Mouse (Mus musculus): ENCODE measurements around the gene Cntd1. TPM values are rescaled to one million over a fixed set of nuclear protein-coding genes. Genes with fewer than 3 reads are reported as not detected.
A peak's percentile ranks its signal among the peaks of the same experiment; 100 is the strongest.

Cntd1 gene
- total RNA-seq, 2 experiments from 2014 or later = 0.15 to 0.41 TPM

DNA sequence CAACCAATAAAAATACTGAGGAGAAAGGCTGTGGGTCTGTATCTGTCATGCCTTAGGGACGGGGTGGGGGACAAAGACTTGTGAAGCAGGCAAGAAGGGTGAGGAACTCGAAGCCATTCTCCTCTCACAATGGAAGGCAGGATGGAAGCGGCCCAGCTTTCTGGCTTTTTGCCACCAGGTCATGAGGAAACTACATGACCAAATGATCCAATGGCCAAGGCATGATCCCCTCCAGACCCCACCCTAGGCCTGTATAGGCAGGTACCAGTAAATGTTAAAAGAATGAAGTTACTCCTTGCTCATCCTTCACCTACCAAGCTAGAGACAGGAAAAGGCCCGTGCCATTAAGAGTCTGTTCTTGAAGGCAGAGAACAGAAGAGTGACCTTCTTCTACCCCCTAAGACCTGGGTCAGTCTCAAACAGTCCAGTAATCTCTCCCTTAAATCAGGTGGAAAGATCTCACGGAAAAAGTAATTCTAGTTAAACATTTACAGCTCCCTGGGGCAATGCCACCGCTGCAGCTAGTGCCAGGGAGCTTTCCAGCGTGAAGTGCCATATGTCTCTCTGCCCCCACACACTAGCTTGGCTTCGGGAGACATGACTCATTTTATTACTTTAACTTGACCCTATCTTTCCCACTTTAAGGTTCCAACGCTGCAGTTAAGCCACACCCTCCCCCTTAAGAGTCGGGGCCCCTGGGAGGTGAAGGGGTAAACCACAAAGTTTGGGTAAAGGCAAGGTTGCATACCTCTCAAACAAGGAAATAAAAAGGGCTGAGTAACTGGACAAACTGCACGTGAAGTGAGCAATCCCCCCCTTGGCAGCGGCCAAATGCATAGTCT, 1.2 kb upstream of the Cntd1 start:
- intact Hi-C loops (cut with DNase I) = no loop called here
- peak in 1 of 2 experiments; percentile 35 for DNase-seq (ENCODE audit: extremely low spot score in 1 of 2, low spot score in 2 of 2)

DNA sequence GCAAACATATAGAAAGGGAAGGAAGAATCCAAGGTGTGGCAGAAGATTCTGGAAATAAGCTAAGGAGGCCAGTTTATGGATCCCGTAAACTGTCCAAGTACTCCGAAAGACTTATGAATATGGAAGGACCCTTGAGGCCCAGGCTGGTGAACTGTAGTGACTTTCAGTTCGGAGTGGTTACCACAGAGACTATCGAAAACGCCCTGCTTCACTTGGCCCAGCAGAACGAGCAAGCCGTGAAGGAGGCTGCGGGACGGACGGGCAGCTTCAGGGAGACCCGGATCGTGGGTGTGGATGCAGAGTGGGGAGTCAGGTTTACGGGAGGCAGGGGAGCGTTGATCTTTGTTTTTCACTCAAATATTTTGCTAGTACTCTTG, 369 bp downstream of the Cntd1 start:
- intact Hi-C loops (cut with DNase I) = no loop called here
- no peak for DNase-seq (ENCODE audit: extremely low spot score in 1 of 2, low spot score in 2 of 2)

DNA sequence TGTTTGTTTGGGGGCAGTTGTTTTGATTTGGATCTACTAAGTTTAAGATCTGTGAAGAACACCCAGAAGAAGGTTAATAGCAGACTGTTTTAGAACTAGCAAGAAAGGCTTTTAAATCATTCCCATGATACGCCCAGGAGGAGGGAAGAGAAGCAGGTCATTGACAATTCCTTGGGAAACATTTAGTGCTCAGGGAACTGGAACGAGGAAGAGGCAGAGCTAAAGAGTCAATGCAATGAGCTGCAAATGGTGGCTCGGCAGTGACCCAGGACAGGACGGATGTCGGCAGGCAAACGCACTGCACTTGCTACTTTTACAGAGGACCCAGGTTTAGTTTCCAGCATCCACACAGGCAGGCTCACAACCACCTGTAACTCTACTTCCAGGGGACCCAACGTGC, 2.0 kb downstream of the Cntd1 start:
- intact Hi-C loops (cut with DNase I) = no loop called here
- DNase-seq (ENCODE audit: extremely low spot score in 1 of 2, low spot score in 2 of 2) = no peak

DNA sequence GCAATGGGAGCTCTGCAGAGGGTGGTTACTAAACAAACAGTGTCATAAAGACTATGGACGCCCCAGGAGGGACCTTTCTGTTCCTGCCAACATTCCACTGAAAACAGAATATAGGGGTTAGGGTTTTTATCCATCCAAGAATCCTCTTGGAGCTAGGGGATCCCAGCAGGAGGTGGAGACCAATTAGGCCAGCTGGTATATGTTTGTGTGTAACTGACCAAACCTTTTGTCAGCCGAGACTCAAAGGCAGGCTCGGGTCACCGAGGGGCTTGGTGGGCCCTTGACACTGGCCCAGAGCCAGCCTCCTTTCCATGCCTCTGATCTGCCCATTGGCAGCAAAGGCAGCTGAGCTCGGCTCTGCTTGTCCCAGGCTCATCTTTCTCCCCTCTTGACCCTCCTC, 4.1 kb downstream of the Cntd1 start:
- intact Hi-C loops (cut with DNase I) = no loop called here
- DNase-seq (ENCODE audit: extremely low spot score in 1 of 2, low spot score in 2 of 2) = peak in 1 of 2 experiments; percentile 37

DNA sequence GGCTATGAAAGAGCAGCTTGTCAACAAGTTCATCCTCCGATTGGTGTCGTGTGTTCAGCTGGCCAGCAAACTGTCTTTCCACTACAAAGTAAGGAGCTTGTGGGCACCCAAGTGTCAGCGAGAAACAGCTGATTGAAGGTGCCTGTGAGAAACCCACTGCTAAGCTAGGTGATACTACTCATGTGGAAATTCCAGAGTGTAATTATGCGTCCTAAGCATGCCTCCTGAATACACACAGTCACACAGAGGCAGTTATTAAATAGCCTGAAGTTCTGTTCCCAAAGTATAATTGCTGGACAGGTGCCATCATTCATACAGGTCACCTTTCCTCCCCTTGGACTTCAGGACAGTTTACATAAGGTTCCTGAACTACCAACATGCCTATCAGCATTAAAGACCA, 5.0 kb downstream of the Cntd1 start:
- no peak for DNase-seq (ENCODE audit: extremely low spot score in 1 of 2, low spot score in 2 of 2)
- intact Hi-C loops (cut with DNase I) = no loop called here

DNA sequence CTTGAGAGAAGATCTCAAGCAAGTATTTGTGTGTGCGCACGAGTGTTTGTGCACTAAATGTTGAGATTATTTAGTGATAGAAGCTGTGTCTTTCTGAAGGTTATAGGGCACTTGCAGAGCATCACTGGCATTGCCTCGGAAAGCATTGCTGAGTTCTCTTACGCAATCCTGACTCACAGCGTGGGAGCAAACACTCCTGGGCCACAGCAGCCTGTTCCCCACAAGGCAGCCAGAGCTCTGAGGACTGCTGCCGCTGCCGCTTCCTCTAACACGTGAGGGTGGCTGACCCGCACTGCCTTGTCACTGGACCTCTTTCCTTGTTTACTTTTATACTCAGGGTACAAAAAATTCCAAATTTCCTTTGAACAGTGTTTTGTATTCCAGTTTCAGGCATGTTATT, 8.5 kb downstream of the Cntd1 start:
- peak in 1 of 2 experiments; percentile 64 for DNase-seq (ENCODE audit: extremely low spot score in 1 of 2, low spot score in 2 of 2)

DNA sequence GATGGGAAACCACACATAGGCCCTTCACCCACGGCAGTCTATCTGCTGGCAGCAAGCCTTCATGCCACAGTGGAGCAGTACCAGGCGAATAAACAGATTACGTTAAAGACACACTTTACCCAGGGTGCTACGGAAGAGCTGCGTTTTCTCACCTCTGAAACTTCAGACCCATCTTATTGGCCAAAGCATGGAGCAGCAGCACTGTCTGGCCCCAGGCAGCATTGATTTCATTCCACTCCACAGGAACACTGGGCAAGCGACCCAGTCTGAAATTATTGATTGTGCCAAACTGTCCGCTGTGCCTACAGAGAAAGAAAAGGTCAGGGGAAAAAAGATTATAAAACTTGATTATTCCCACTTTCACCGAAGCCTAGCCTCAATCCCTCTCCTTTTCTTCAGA, 12.4 kb downstream of the Cntd1 start:
- no peak for DNase-seq (ENCODE audit: extremely low spot score in 1 of 2, low spot score in 2 of 2)
- intact Hi-C loops (cut with DNase I) = no loop called here

More for the DNA sequence above, 8.5 kb downstream of the Cntd1 start:
- intact Hi-C loops (cut with DNase I) = no loop called here

DNA sequence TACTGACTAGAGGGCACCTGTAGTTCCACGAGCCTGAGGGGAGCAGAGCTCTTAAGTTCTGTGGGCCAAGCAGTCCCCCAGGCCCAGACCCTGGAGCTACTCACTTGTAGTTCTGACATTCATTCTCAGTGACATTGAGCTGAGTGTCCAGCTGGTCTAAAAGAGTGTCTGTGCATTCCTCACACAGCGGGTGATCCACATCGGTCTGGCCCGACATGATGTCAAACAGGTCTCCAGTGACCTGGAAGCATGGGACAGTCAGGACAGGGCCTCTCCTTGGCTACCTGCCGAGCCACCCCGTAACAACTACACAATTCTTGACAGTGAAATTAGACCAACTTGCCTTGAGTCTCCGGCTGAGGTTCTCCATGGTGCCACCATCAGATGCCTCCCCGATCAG, 16.4 kb downstream of the Cntd1 start:
- intact Hi-C loops (cut with DNase I) = no loop called here
- no peak for DNase-seq (ENCODE audit: extremely low spot score in 1 of 2, low spot score in 2 of 2)

DNA sequence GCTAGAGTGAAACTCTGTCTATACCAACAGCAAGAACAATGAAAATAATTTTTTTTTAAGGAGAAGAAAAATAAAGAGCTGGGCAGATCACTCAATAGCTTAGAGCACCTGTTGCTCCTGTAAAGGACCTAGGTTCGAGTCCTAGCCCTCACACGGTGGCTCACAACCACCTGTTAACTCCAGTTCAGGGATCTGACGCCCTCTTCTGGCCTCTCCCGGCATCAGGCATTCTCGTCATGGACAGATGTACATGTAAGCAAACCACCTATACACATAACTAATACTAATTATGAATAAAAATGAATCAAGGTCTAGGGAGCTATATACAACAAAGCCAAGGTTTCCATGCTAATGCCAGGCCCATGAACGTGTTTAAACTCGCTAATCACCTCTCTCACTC, 22.1 kb downstream of the Cntd1 start:
- DNase-seq (ENCODE audit: extremely low spot score in 1 of 2, low spot score in 2 of 2) = no peak
- intact Hi-C loops (cut with DNase I) = loop anchor here (5.0 kb wide), 1 partner anchor 89 kb away; no protein-coding TSS in a partner anchor

DNA sequence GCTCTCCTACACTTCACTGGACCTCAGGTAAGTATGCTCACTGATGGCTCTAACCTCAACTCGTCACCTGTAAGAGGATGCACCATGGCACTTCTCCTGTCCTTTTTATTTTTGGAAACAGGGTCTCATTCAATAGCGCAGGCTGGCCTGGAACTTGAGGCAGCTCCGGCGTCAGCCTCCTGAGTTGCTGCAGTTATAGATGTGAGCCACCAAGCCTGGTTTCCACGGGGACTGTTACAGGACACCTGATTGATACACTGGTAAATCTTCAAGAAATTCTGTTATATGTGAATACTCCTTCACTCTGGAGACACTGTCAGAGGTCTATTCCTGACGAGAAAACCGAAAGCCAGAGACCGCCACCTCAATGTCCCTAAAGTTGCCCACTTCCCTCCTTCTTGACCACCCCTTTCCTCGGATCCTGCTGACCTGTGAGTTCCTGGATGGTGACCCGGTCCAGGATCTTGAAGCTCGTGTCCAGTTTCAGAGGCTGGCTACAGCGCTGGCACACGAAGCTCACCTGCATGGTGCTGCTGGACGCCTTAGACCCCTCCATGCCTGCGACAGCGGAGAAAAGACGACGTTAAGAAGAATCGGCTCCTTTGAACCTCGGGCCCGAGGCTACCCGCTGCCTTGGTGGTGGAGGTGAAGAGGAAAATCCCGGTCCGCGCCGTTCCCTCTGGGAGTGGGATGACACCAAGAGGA, 22.6 kb downstream of the Cntd1 start:
- DNase-seq (ENCODE audit: extremely low spot score in 1 of 2, low spot score in 2 of 2) = no peak
- intact Hi-C loops (cut with DNase I) = loop anchor here (5.0 kb wide), 1 partner anchor 89 kb away; no protein-coding TSS in a partner anchor

DNA sequence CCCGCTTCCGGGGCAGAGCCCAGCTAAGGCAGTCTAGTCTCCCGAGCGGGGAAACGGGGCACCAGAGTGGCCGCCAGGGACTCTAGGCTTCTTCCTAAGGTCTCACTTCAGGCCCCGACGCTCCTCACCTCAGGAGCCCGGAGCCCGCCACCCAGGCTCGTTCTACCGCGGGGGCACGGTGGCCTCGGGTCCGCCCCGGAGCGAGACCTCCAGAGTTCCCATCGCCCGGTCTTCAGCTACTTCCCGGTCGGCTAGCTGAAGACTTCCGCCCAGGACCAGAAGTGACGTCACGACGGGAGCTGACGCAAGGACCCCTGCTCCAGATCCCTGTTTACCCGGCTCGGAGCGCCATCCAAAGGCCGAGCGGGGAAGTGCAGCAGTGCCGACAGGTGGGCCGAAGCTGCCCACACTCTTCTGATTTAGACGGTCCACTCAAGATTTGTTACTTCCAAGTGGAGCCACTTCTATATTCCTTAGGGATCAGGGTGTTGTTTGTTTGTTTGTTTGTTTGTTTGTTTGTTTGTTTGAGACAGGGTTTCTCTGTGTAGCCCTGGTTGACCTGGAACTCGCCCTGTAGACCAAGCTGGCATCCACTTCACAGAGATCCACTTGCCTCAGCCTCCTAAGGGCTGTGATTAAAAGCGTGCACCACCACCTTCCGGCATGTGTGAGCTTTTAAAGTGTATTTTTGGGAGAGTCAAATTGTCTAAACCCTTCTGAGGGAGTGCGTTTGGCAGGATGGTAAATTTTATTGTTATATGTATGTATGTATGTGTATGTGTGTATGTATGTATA, 23.4 kb downstream of the Cntd1 start, which contains the start of gene Becn1:
Becn1 (minus strand) TSS at position 283 of the 795 bp plus-strand sequence.
- DNase-seq (ENCODE audit: extremely low spot score in 1 of 2, low spot score in 2 of 2) = peak; percentile 93 to 98
- intact Hi-C loops (cut with DNase I) = loop anchor here (5.0 kb wide), 1 partner anchor 90 kb away; no protein-coding TSS in a partner anchor

DNA sequence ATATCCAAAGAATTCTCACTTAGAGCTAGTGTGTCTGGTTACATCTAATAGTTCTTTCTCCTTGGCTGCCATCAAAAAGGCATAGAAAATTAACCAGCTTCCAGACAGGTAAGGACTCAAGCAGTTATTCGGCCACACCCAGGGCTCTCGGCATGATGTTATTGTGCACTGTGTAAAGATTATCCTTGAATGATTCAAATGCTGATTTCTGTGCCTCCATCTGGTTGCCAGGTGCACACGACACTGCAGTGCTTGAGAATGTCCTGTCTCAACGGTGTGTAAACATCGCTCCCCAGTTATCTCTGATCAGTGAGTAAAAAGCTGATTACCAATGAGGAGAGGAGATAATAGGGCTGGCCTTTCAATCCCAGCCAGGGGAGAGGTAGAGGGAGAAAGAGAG, 28.9 kb downstream of the Cntd1 start:
- DNase-seq (ENCODE audit: extremely low spot score in 1 of 2, low spot score in 2 of 2) = no peak
- intact Hi-C loops (cut with DNase I) = no loop called here

DNA sequence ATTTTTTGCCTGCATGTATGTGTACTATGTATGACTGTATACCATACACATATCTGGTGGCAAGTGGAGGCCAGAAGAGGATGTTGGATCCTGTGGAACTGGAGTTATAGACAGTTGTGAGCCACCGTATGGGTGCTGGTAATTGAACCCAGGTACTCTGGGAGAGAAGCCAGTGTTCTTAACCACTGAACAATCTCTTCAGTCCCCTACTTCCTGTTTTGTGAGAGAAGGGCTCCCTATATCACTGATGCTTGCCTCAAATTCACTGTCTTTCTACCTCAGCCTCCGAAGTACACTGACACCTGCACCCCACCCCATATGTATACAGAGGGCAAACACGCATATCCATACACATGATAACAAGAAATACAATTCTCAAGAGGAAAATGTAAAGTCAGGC, 32.3 kb downstream of the Cntd1 start:
- DNase-seq (ENCODE audit: extremely low spot score in 1 of 2, low spot score in 2 of 2) = no peak
- intact Hi-C loops (cut with DNase I) = no loop called here

DNA sequence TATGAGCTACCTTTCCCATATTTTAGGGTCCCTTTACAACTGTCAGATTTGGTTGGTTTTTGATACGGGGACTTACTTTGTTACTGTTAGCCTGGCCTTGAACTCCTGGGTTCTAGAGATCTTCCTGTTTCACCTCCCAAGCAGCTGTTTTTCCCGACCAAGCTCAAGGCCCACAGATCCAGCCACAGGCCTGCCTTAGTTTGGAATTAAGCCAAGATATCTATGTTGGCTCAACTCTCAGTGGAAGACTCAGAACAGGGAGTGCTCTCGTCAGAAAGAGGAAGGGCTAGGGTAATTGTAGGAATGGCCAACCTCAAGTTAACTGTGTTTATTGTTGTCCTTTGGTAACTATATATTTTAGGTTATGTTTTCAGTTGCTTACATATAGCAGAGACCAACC, 33.3 kb downstream of the Cntd1 start:
- intact Hi-C loops (cut with DNase I) = no loop called here

DNA sequence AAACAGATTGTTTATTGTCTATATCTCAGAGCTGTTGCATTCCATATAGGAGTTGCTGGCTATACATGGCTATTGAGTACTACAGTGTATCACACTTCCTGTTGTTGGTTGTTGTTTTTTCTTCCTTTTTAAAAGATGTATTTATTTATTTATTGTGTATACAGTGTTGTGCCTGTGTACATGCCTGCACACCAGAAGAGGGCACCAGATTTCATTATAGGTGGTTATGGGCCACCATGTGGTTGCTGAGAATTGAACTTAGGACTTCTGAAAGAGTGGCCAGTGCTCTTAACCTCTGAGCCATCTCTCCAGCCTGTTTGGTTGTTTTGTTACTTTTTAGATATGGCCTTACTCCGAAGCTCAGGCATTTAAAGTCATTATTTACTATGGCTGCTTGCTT, 35.8 kb downstream of the Cntd1 start:
- DNase-seq (ENCODE audit: extremely low spot score in 1 of 2, low spot score in 2 of 2) = no peak
- intact Hi-C loops (cut with DNase I) = no loop called here

More for the DNA sequence above, 33.3 kb downstream of the Cntd1 start:
- no peak for DNase-seq (ENCODE audit: extremely low spot score in 1 of 2, low spot score in 2 of 2)

DNA sequence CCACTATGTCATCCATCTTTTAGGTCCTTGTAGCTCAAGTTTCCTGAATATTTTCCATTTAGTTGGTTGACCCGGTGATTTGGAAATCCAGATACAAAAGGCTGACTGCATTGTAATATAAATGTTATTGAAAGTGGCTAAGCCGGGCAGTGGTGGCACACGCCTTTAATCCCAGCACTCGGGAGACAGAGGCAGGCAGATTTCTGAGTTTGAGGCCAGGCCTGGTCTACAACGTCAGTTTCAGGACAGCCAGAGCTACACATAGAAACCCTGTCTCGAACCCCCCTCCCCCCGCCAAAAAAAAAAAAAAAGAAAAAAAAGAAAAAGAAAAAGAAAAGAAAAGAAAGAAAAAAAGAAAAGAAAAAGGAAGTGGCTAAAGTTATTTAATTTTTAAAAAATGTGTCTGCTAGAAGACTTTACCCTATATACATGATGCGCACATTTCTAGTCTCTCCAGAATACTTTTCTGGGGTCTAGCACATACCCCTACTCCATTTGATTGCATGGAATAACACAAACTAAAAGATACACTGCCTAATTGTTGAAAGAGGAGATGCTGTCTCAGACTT, 36.4 kb downstream of the Cntd1 start:
- intact Hi-C loops (cut with DNase I) = no loop called here
- DNase-seq (ENCODE audit: extremely low spot score in 1 of 2, low spot score in 2 of 2) = no peak

DNA sequence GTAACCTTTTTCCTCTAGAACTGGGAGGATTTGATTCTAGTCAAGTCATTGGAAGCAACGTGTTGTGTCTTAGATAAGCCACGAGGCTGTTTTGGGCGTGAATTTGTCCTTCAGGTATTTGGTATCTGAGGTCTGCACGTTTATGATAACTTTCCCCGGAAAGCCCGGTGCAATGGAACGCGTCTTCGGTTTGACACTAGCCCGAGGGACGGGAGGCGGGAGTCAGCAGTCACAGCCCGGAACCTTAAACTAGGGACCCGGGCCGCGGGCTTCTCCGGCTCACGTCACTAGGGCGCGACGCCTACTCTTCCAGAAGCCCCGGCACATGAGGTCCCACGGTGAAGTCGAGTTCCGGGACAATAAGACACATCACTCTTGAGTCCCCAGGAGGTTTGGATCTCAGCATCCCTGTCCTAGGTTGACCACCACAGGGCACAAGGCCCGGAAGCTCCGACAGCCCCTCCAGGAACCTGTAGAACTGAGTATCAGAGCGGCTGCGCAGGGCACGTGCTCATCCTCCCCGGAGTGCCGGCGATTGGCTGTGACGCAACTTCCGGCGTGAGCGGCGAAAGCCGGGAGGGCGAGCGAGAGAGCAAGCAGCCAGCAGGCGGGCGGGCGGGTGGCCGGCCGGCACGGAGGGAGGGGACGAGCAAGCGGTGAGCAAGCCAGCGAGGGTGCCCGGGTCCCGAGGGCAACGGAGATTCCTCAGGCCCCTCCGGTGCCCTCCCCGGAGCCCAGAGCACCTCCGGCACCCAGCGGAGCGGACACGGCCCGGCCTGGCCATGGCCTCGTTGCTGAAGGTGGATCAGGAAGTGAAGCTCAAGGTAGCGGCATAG, 37.1 kb downstream of the Cntd1 start, which contains the start of gene Psme3:
Psme3 (plus strand) TSS at position 549 of the 836 bp plus-strand sequence.
- intact Hi-C loops (cut with DNase I) = no loop called here
- peak; percentile 92 to 95 for DNase-seq (ENCODE audit: extremely low spot score in 1 of 2, low spot score in 2 of 2)

DNA sequence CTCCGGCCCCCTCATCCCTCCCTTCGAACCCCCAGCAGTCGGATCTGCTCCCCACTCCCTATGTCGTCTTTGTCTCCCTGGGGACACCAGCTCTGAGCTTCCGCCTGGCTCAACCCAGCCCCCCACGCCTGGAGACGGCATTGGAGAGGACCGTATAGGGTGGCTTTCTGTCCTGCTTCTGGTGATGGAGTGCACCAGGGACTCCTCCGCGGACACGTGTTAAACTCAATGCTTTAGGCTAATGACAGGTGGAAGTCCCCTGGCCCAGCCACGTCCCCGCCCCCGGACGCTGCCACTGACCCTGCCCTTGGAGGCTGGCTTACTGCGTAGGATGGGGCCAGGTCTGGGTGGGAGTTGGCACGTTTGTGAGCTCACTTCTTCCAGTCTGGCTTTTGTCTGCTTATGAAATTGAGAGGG, 37.7 kb downstream of the Cntd1 start:
- DNase-seq (ENCODE audit: extremely low spot score in 1 of 2, low spot score in 2 of 2) = peak in 1 of 2 experiments; percentile 66
- intact Hi-C loops (cut with DNase I) = no loop called here

Data from left cerebral cortex, postnatal 10 days (tissue).